ENCODE assay signal across 25 mouse cellular contexts in the genomic region with DNA sequence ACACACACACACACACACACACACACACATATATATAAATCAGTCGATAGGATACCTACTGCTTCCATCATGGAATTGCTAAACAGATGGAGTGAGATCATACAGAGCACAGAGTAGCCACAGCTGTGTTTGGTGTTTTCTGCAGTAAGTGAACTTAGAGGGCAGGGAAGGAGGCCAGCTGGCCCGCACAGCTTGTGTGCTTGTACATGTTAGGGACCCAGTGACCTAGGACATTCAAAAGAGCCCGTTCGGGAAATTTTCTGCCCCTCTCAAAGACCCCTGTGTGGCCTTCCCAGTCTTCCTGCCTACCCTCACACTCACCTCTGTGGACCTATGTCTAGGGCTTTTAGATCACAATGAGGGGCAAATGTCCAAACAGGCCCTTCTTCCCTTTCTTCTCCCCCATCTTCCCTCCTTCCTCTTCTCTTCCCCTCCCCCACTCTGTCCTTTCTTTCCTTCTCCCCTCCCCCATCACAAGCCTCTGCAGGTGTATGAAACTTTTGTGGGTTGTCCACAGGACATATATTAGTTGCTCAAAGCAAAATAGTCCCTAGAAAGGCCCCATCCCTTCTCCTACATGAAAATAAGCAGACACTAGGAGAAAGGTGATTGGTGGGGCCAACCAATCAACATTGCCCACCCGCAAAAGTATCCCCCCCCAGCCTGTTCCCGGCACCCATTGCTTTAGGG. TPM values are rescaled to one million over a fixed set of nuclear protein-coding genes. Genes with fewer than 3 reads are reported as not detected.
DNase-seq lines count a peak whose midpoint lies in the region; ATAC-seq and TF ChIP-seq lines count a peak whose summit lies in the region.
"Had no signal": no experiment of that assay in that cellular context is flagged by ENCODE, and none has a peak within 500 bp of the region (broad histone marks: within the 10 kb centered on the region; RNA-seq: fewer than 3 reads in every experiment).

No protein-coding gene starts in this region.

- peaks cover 32% of the 10 kb centered on the region for H3K4me1 ChIP-seq in intestine, embryonic 15.5 days (replicated peaks)
- no peaks in the 10 kb centered on the region for H3K4me1 ChIP-seq in intestine, postnatal 0 days (replicated peaks; ENCODE audit: control insufficient read depth, insufficient read depth, low read length)
- H3K4me1 ChIP-seq in lung, embryonic 16.5 days (replicated peaks; ENCODE audit: control insufficient read depth, insufficient read depth, low read length) = peaks cover 20% of the 10 kb centered on the region; the same call in 1 of the 2 replicates
- peaks cover 13 to 35% of the 10 kb centered on the region in 2 experiments for H3K4me1 ChIP-seq in ES-E14 (ENCODE audit: control insufficient read depth in 2 of 2, insufficient read depth in 2 of 2, low read length in 2 of 2, poor library complexity in 1 of 2)
- H3K4me1 ChIP-seq: neural tube, embryonic 12.5 days had no signal

- no peak for DNase-seq in lung, postnatal 36 days
- DNase-seq in ES-E14 (ENCODE audit: low read depth, low spot score) = no peak
- peak; percentile 43 for DNase-seq in induced T-regulatory cell, adult 2 months (ENCODE audit: low read depth)
- DNase-seq in cerebellum, postnatal 25 days = no peak
- DNase-seq: cerebellum, postnatal 10 days; gastrocnemius, postnatal 14 days; heart, postnatal 10 days; kidney, postnatal 25 days; layer of hippocampus, adult 9-11 months; lung, adult 2 months; right cerebral cortex, postnatal 14 days had no signal

- no peaks in the 10 kb centered on the region for H3K27me3 ChIP-seq in intestine, embryonic 15.5 days (replicated peaks)
- no peaks in the 10 kb centered on the region for H3K27me3 ChIP-seq in intestine, postnatal 0 days (replicated peaks; ENCODE audit: control insufficient read depth, insufficient read depth, low read length)
- H3K27me3 ChIP-seq in lung, embryonic 16.5 days (ENCODE audit: control insufficient read depth, insufficient read depth, low read depth, low read length) = no peaks in the 10 kb centered on the region
- H3K27me3 ChIP-seq: forebrain, embryonic 13.5 days; neural tube, embryonic 12.5 days had no signal

- no peak overlapping the region for H3K9ac ChIP-seq in intestine, embryonic 15.5 days
- no peak overlapping the region for H3K9ac ChIP-seq in intestine, postnatal 0 days (ENCODE audit: low read depth, low read length)
- H3K9ac ChIP-seq in lung, embryonic 16.5 days (ENCODE audit: low read length) = no peak overlapping the region
- H3K9ac ChIP-seq in ES-E14 (ENCODE audit: insufficient read depth, low read depth, low read length, poor library complexity, severe bottlenecking) = no peak overlapping the region
- H3K9ac ChIP-seq: forebrain, embryonic 13.5 days; limb, embryonic 13.5 days; neural tube, embryonic 12.5 days had no signal

- H3K4me3 ChIP-seq in intestine, embryonic 15.5 days (replicated peaks) = no peak overlapping the region
- H3K4me3 ChIP-seq in intestine, postnatal 0 days (ENCODE audit: low read depth, low read length) = no peak overlapping the region
- no peak overlapping the region for H3K4me3 ChIP-seq in lung, embryonic 16.5 days (ENCODE audit: low read length)
- H3K4me3 ChIP-seq in ES-E14 (ENCODE audit: insufficient read depth in 1 of 2, low read depth in 1 of 2, low read length in 2 of 2, poor library complexity in 1 of 2, severe bottlenecking in 1 of 2) = no peak overlapping the region
- H3K4me3 ChIP-seq: embryonic facial prominence, embryonic 10.5 days; forebrain, embryonic 13.5 days; heart, embryonic 10.5 days; limb, embryonic 13.5 days; neural tube, embryonic 12.5 days had no signal

- WGBS in intestine, embryonic 15.5 days = 24% methylated on average over 6 of the region's 6 CpGs
- WGBS in intestine, postnatal 0 days = 41% methylated on average over 6 of the region's 6 CpGs
- 20% methylated on average over 6 of the region's 6 CpGs for WGBS in lung, embryonic 16.5 days

- H3K36me3 ChIP-seq in intestine, embryonic 15.5 days = no peaks in the 10 kb centered on the region
- H3K36me3 ChIP-seq in intestine, postnatal 0 days (ENCODE audit: control insufficient read depth, insufficient read depth) = no peaks in the 10 kb centered on the region
- no peaks in the 10 kb centered on the region for H3K36me3 ChIP-seq in lung, embryonic 16.5 days (ENCODE audit: control insufficient read depth, insufficient read depth, low read length)
- H3K36me3 ChIP-seq in ES-E14 (ENCODE audit: control insufficient read depth, insufficient read depth, low read length, poor library complexity, severe bottlenecking) = no peaks in the 10 kb centered on the region
- H3K36me3 ChIP-seq: embryonic facial prominence, embryonic 10.5 days; heart, embryonic 10.5 days; limb, embryonic 13.5 days; neural tube, embryonic 12.5 days had no signal

- peak overlapping the region; percentile 17; the same call in 1 of the 2 replicates for H3K27ac ChIP-seq in intestine, embryonic 15.5 days
- no peak overlapping the region for H3K27ac ChIP-seq in intestine, postnatal 0 days (ENCODE audit: low read depth, low read length)
- no peak overlapping the region for H3K27ac ChIP-seq in lung, embryonic 16.5 days (ENCODE audit: low read length)
- peak overlapping the region; percentile 59 for H3K27ac ChIP-seq in ES-E14 (ENCODE audit: insufficient read depth, low read depth, low read length, poor library complexity, severe bottlenecking)
- H3K27ac ChIP-seq: embryonic facial prominence, embryonic 10.5 days; forebrain, embryonic 13.5 days; heart, embryonic 10.5 days; limb, embryonic 13.5 days; neural tube, embryonic 12.5 days had no signal

- H3K9me3 ChIP-seq in intestine, embryonic 15.5 days = no peaks in the 10 kb centered on the region
- H3K9me3 ChIP-seq in intestine, postnatal 0 days (ENCODE audit: control insufficient read depth) = no peaks in the 10 kb centered on the region
- no peaks in the 10 kb centered on the region for H3K9me3 ChIP-seq in lung, embryonic 16.5 days (ENCODE audit: control insufficient read depth, low read length)
- no peaks in the 10 kb centered on the region for H3K9me3 ChIP-seq in ES-E14 (ENCODE audit: control insufficient read depth, insufficient read depth, low read depth, low read length)
- H3K9me3 ChIP-seq: embryonic facial prominence, embryonic 10.5 days; forebrain, embryonic 13.5 days; heart, embryonic 10.5 days; limb, embryonic 13.5 days; neural tube, embryonic 12.5 days had no signal

- in situ Hi-C loops in ES-E14 (cut with MboI; ENCODE audit: low sequenced_read_pairs in 2 of 2, unreplicated experiment in 2 of 2) = no loop called here

- H3K4me2 ChIP-seq in intestine, embryonic 15.5 days (replicated peaks) = no peak overlapping the region
- no peak overlapping the region for H3K4me2 ChIP-seq in intestine, postnatal 0 days (replicated peaks; ENCODE audit: low read depth)
- H3K4me2 ChIP-seq in lung, embryonic 16.5 days (ENCODE audit: low read depth, low read length) = no peak overlapping the region
- H3K4me2 ChIP-seq: forebrain, embryonic 13.5 days; limb, embryonic 13.5 days; neural tube, embryonic 12.5 days had no signal

- TF ChIP-seq CTCF in intestine, postnatal 0 days (IDR thresholded peaks at IDR 0.05; ENCODE audit: low read depth) = no peak

- ATAC-seq in intestine, embryonic 15.5 days = no peak
- ATAC-seq in intestine, postnatal 0 days = no peak
- peak; percentile 50; the same call in 1 of the 2 replicates for ATAC-seq in lung, embryonic 16.5 days (ENCODE audit: low read depth)
- ATAC-seq: activated CD4-positive, CD25-positive, alpha-beta regulatory T cell, adult 4 months; forebrain, embryonic 13.5 days; hindbrain, embryonic 16.5 days had no signal

TF ChIP-seq in ES-E14, 5 proteins besides CTCF, POLR2A, EP300 and RAD21:
- TF ChIP-seq CHD2 (IDR thresholded peaks at IDR 0.05; ENCODE audit: low read depth, low read length) (no peak), ZC3H11A (IDR thresholded peaks at IDR 0.05; ENCODE audit: borderline replicate concordance, low read depth, low read length) (no peak), ZNF384 (IDR thresholded peaks at IDR 0.05; ENCODE audit: low read depth, low read length) (no peak), HCFC1 (IDR thresholded peaks at IDR 0.05; ENCODE audit: borderline replicate concordance, insufficient read depth, low read length) (no peak), MAFK (IDR thresholded peaks at IDR 0.05; ENCODE audit: insufficient read depth, low read depth, low read length) (no peak)

RNA-seq across cellular contexts. Expression of a gene that starts 11.5 kb away (rescaled TPM):
- polyA plus RNA-seq in intestine, embryonic 15.5 days (2015; fragmentation: Nextera tagmentation; extraction: Ambion mirVana) = 27.7 and 29.6 TPM in 2 replicates
- polyA plus RNA-seq in intestine, postnatal 0 days (2015; fragmentation: Nextera tagmentation; extraction: Ambion mirVana) = 12.8 and 14.2 TPM in 2 replicates
- 19.4 and 20.3 TPM in 2 replicates for polyA plus RNA-seq in lung, embryonic 16.5 days (2015; fragmentation: Nextera tagmentation; extraction: Ambion mirVana)
- 21.8 and 35.6 TPM in 2 replicates for total RNA-seq in ES-E14 (2012; rRNA removed)

RNA-seq across cellular contexts. Expression of a gene that starts 37.6 kb away (rescaled TPM):
- polyA plus RNA-seq in intestine, embryonic 15.5 days (2015; fragmentation: Nextera tagmentation; extraction: Ambion mirVana) = not detected in 2 replicates
- polyA plus RNA-seq in intestine, postnatal 0 days (2015; fragmentation: Nextera tagmentation; extraction: Ambion mirVana) = not detected in 2 replicates
- polyA plus RNA-seq in lung, embryonic 16.5 days (2015; fragmentation: Nextera tagmentation; extraction: Ambion mirVana) = not detected in 2 replicates
- total RNA-seq in ES-E14 (2012; rRNA removed) = not detected in 2 replicates
- total RNA-seq: gastrocnemius, postnatal 14 days; heart, postnatal 10 days; left cerebral cortex, postnatal 10 days; megakaryocyte-erythroid progenitor cell, adult 5-6 weeks had no signal
- polyA plus RNA-seq: activated CD4-positive, CD25-positive, alpha-beta regulatory T cell, adult 4 months; forebrain, embryonic 13.5 days; heart, embryonic 10.5 days; limb, embryonic 13.5 days; lung, adult 2 months; neural tube, embryonic 12.5 days; spleen, adult 2 months; stomach, embryonic 16.5 days had no signal

Comparison
In these comparisons a context has a peak if more than half of its experiments do, and no peak if none do; other contexts are left out.
1. H3K27ac ChIP-seq: peak in intestine, embryonic 15.5 days (single experiment) and ES-E14 (single experiment); none in intestine, postnatal 0 days (single experiment) and lung, embryonic 16.5 days (single experiment).